Mouse (Mus musculus): ENCODE data around the gene Zdhhc22.

Gene Zdhhc22

DNA sequence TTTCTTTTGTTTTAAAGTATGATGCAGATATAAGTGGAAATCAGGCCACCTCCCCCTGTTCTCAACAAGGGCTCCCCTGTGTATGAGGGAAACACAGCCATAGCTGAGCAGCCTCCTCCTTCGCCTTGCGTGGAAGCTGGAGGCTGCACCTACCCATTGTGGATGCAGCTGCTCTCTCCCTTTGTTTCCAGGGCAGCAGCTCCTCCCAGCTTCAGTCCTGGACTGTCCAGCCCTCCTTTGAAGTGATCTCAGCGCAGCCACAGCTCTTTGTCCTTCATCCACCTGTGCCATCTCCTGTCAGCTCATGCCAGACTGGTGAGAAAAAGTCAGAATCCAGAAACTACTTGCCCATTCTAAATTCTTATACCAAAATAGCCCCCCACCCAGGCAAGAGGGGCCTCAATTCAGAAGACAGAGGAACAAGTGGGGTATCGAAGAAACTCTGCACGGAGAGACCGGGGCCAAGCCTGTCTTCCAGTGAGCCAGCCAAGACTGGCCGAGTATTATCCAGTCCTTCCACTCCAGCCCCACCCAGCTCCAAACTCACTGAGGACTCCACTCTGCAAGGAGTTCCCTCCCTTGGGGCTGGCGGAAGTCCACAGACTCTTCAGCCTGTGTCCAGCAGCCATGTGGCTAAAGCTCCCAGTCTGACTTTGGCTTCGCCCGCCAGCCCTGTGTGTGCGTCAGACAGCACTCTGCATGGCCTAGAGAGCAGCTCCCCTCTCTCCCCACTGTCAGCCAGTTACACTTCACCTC lies 28.5 kb downstream of the Zdhhc22 start:
- no peaks in the 10 kb centered on the region for H3K27me3 ChIP-seq (ENCODE audit: control insufficient read depth, insufficient read depth, low read length, poor library complexity, severe bottlenecking)
- peaks cover 15% of the 10 kb centered on the region for H3K36me3 ChIP-seq (ENCODE audit: control insufficient read depth, insufficient read depth, low read length, poor library complexity, severe bottlenecking)
- DNase-seq (ENCODE audit: low read depth, low spot score): no peak

DNA sequence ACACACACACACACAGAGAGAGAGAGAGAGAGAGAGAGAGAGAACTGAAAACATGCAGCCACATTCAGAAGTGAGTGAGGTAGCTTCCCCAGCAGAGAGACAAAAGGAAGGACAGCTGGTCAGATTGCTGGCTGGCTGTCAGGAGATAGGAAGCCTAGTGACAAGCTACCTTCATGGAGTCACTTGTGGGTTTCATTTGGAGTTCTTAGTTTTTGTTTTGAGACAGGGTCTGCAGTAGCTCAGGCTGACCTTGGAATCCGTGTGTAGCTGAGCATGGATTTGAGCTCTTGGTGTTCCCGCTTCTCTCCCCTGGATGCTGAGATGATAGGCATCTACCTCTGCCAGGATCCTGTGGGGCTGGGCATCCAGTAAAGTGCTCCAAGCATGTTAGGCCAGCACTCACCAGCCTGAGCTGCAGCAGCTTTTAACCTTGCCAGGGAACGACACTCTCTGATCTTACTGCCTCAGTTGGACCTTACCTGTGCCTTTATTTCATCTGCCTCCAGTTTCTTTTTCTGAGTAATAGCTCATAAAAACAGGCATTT lies 29.4 kb downstream of the Zdhhc22 start:
- Histone ChIP-seq H3K27me3 (ENCODE audit: control insufficient read depth, insufficient read depth, low read length, poor library complexity, severe bottlenecking) (no peaks in the 10 kb centered on the region), H3K36me3 (ENCODE audit: control insufficient read depth, insufficient read depth, low read length, poor library complexity, severe bottlenecking) (peaks cover 19% of the 10 kb centered on the region)
- DNase-seq (ENCODE audit: low read depth, low spot score): no peak

DNA sequence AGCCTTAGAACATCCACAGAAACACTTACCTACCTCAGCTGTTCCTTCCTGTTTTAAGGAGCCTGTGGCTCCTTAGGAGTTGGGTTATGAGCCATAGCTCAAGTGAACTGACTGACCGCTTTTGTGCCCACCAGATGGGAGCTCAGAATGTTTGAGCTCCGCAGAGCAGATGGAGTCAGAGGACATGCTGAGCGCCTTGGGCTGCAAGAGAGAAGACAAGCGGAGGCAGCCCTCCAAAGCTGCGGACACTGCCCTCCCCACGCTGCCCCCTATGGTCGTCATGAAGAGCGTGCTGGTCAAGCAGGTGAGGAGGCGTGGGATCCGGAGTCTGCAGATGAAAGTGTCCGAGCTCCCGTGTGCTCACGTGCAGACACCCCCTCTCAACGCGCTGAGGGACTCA lies 30.1 kb downstream of the Zdhhc22 start:
- no peak for DNase-seq (ENCODE audit: low read depth, low spot score)
- H3K27me3 ChIP-seq (ENCODE audit: control insufficient read depth, insufficient read depth, low read length, poor library complexity, severe bottlenecking): no peaks in the 10 kb centered on the region
- H3K36me3 ChIP-seq (ENCODE audit: control insufficient read depth, insufficient read depth, low read length, poor library complexity, severe bottlenecking): peaks cover 20% of the 10 kb centered on the region

DNA sequence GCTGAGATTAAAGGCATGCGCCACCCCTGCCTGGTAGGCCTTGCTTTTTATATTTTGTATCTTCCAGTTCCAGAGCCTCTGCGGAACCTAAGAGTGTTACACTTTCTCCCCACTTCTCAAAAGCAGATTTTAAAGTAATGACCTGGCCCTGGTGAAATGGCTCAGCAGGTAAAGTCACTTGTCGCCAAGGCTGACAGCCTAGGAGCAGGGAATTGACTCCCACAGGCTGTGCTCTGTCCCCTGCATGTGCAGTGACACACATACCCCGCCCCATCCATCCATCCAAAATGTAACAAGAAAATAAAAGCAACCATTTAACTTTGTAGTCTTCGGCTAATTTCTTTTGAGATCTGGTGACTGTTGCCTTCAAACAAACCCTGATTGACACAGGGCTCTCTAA lies 30.6 kb downstream of the Zdhhc22 start:
- no peaks in the 10 kb centered on the region for H3K27me3 ChIP-seq (ENCODE audit: control insufficient read depth, insufficient read depth, low read length, poor library complexity, severe bottlenecking)
- H3K36me3 ChIP-seq (ENCODE audit: control insufficient read depth, insufficient read depth, low read length, poor library complexity, severe bottlenecking): peaks cover 20% of the 10 kb centered on the region
- no peak for DNase-seq (ENCODE audit: low read depth, low spot score)

DNA sequence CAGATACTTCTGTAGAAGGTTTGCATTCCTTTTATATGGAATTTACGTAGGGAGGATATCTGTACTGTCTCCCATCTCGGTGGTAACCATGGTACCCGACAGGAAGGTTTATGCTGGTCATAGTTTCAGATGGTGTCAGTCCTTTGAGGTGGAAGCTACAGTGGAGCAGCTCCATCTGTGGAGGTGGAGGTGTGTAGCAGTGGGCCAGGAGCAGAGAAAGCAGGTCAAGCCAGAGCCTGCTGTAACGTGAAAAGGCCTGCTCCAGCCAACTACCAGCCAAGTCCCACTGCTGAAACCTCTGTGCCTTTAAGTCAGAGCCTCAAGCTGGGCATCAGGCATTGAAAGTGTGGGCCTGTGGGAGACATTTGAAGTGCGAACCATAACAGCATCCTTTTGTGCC lies 31.7 kb downstream of the Zdhhc22 start:
- no peaks in the 10 kb centered on the region for H3K27me3 ChIP-seq (ENCODE audit: control insufficient read depth, insufficient read depth, low read length, poor library complexity, severe bottlenecking)
- no peak for DNase-seq (ENCODE audit: low read depth, low spot score)
- peaks cover 22% of the 10 kb centered on the region for H3K36me3 ChIP-seq (ENCODE audit: control insufficient read depth, insufficient read depth, low read length, poor library complexity, severe bottlenecking)

DNA sequence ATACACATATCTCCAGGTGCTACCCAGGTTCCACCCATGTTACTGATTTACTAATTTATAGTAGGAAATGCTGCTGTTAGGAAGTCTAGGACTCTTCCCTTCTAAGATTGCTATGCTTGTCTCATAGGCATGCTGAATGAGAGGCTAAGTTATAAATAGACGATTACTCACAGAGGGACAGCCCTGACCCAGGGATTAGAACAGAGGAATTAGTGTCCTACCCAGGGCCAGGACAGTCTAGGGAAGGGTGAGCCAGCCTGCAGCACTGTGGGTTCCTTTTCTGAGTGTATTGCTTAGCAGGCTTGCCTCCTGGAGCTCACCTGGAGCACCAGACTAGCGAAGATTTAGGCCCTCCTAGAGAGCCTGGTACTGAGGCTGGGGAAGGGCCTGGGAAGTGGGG lies 34.3 kb downstream of the Zdhhc22 start:
- no peaks in the 10 kb centered on the region for H3K27me3 ChIP-seq (ENCODE audit: control insufficient read depth, insufficient read depth, low read length, poor library complexity, severe bottlenecking)
- peaks cover 13% of the 10 kb centered on the region for H3K36me3 ChIP-seq (ENCODE audit: control insufficient read depth, insufficient read depth, low read length, poor library complexity, severe bottlenecking)
- no peak for DNase-seq (ENCODE audit: low read depth, low spot score)

DNA sequence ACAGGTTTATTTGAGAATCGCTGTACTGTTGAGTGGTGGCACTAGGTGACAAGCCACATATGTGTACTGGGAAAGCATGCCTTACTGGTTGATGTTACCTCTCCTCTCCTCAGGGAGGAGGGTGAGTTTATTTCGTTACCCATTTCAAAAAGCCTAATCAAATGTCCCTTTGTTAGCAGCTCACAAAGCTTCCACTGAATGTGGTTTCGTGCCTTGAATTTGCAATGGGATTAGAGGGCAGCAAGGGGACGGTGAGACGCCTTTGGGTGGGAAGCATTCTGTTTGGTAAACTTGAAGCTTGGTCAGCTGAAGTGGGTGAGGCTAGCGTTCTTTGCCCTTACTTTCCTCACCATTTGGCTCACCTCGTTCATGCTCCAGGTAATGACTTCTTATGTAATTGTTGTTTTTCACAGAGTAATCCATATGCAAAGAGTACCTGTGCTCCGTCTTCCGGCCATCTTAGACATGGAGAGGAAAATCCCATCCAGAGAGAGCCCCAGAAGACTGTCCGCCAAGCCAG lies 37.8 kb downstream of the Zdhhc22 start:
- Histone ChIP-seq H3K27me3 (ENCODE audit: control insufficient read depth, insufficient read depth, low read length, poor library complexity, severe bottlenecking) (no peaks in the 10 kb centered on the region), H3K36me3 (ENCODE audit: control insufficient read depth, insufficient read depth, low read length, poor library complexity, severe bottlenecking) (peaks cover 10% of the 10 kb centered on the region)
- DNase-seq (ENCODE audit: low read depth, low spot score): no peak

DNA sequence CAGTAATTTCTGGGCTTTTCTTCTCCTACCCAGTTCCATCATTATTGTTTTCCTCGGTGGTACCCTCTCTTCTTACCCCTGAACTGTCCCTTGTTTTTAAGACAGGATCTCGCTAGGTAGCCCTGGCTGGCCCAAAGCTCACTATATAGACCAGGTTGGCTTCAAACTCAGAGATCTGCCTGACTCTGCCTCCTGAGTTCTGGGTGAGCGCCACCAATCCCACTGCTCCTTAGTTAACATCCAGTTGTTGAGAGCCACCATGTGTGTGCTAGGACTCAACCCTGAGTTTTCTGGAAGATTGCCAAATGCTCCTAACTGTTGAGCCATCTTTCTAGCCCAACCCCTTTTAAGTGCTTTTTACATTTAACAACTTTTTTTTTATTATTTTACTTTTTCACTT lies 39.3 kb downstream of the Zdhhc22 start:
- H3K27me3 ChIP-seq (ENCODE audit: control insufficient read depth, insufficient read depth, low read length, poor library complexity, severe bottlenecking): no peaks in the 10 kb centered on the region
- peaks cover 3% of the 10 kb centered on the region for H3K36me3 ChIP-seq (ENCODE audit: control insufficient read depth, insufficient read depth, low read length, poor library complexity, severe bottlenecking)
- no peak for DNase-seq (ENCODE audit: low read depth, low spot score)

DNA sequence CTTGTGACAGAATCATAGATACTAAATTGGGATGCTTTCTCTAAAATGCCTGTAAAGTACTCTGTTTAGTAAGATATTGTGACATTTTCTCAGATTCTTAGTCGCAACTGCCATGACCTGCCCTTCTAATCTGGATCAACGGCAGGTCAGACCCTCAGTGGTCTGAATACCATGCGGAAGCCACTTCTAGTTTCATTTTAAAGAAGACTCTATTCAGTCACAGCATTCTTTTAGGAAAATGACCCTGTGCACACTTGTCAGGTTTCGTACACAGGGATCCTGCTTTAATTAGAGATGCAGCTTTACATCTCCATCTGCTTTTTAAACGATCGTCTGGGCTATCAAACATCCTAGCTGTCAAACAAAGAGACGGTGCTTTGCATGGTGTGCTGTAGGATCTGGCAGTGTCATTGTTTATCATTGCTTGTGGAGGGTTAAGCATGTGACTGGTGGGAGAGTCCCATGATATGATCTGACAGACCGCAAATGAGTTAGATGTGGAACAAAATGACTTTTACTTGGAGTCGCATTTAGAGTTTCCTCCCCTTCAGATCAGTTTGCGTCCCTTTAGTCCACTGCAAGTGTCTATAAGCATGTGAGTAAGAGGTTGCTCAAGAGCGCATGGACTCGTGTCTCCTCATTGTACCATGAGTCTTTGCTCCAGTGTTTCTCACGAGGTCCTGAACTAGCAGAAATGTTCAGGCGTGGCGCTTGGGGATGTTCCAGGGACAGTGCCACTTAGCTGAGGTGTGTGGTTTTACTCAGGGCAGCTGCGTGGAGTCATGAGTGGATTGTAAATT lies 39.9 kb downstream of the Zdhhc22 start:
- no peaks in the 10 kb centered on the region for H3K27me3 ChIP-seq (ENCODE audit: control insufficient read depth, insufficient read depth, low read length, poor library complexity, severe bottlenecking)
- DNase-seq (ENCODE audit: low read depth, low spot score): peak; percentile 70
- H3K36me3 ChIP-seq (ENCODE audit: control insufficient read depth, insufficient read depth, low read length, poor library complexity, severe bottlenecking): peaks cover 3% of the 10 kb centered on the region

DNA sequence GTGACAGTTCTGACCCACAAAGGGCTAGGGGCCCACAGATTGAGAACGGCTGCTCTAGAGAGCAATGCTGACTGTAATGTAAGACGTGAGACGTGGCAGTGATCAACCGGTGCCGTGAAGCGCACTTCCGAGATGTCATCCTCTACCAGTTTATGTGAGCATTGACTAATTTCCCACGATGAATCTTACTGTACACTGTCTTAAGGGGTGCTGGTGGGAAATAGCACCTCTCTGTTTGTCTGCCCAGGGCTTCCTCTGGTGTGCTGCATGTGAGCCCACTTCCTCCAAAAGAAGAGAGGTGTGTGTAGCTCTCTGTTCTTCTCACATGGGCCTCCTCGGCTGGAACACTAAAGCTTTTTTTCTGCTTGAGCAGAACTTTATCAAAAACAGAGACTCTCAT lies 40.7 kb downstream of the Zdhhc22 start:
- DNase-seq (ENCODE audit: low read depth, low spot score): peak; percentile 88
- Histone ChIP-seq H3K36me3 (ENCODE audit: control insufficient read depth, insufficient read depth, low read length, poor library complexity, severe bottlenecking) (peaks cover 2% of the 10 kb centered on the region; the same call in 1 of the 2 replicates), H3K27me3 (ENCODE audit: control insufficient read depth, insufficient read depth, low read length, poor library complexity, severe bottlenecking) (no peaks in the 10 kb centered on the region)

DNA sequence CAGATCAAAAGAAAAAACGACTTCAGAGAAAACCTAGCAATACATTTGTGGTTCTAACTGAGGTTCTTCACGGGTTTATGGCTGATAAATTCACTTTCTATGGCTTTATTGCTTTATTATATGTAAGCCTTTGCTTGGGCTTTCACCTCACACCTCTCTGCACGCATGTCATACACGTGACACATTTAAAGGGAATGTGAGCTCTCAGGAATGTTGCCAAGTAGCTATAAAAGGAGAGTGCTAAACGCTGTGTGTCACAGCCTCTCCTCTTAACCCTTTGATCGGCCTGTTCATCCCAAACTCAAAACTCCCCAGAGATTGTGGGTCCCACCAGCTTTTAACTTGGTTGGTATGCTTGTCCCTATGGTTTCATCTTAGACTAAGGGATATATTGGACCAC lies 41.6 kb downstream of the Zdhhc22 start:
- no peaks in the 10 kb centered on the region for H3K27me3 ChIP-seq (ENCODE audit: control insufficient read depth, insufficient read depth, low read length, poor library complexity, severe bottlenecking)
- no peaks in the 10 kb centered on the region; the same call in 1 of the 2 replicates for H3K36me3 ChIP-seq (ENCODE audit: control insufficient read depth, insufficient read depth, low read length, poor library complexity, severe bottlenecking)
- no peak for DNase-seq (ENCODE audit: low read depth, low spot score)

DNA sequence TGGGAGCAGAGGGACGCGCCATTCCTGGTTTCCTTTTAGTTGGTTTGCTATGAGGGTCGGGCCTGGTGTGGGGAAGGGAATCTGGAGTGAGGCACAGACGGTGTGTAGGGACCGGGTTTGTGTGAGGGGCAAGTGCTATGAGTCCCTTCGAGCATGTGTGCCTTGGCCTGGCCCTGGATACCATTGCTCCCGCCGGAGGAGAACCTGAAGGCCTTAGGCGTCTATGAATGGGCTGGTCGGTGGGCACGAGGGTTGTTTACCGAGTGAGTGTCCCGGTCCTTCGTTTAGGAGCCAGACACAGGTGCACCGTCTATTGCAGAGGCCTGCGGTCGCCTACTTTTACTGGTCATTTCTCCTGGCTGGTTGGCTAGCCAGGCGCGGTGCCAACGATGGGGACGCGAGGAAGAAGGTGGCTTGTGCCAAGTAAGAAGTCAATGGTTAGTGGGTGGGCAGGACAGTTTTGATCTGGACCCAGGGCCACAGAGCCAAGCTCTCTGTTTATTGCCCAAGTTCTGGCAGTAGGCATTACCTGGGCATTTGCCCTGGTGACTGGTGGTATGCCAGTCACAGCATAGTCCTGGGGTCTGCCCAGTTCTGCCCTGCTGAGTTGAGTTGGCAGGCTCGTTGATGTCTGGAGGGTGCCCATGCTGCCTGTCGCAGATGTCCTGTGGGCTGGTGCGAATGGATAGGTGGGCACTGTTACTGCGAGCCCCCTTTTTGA lies 42.4 kb downstream of the Zdhhc22 start:
- no peak for DNase-seq (ENCODE audit: low read depth, low spot score)
- Histone ChIP-seq H3K36me3 (ENCODE audit: control insufficient read depth, insufficient read depth, low read length, poor library complexity, severe bottlenecking) (no peaks in the 10 kb centered on the region; the same call in 1 of the 2 replicates), H3K27me3 (ENCODE audit: control insufficient read depth, insufficient read depth, low read length, poor library complexity, severe bottlenecking) (no peaks in the 10 kb centered on the region)

DNA sequence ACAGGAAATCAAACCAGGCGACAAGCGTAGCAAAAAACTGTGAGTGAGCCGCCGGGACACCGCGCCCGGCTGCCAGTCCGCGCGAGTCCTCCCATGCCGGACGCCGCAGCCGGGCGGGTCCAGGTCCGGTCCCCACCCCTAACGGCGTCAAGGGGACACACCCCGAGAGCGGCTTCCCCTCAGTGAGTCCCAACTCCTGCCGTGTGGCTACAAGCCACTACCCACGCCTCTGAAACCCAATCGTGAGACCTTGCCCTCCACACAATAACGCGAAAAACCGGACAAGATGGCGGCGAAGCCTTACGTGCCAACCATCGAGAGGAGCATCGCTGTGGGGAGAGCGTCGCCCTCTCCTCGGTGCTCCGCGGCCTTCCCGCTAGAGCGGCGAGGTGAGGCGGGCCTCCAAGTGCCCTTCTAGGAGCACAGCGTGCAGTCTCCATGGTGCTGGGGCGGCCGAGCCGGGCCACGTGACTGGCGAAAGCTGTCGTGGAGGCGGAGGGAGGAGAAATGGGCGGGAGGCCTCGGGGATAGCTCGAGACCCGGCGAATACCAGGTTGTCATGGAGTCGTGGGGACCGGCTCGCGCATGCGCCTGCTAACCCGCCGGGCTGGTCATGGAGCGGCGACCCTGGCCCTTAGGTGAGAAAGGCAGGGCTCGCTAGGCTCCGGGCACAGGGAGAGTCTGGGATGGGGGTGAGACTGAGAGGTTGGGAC lies 43.2 kb downstream of the Zdhhc22 start, which contains the start of gene Cipc:
Cipc (plus strand) TSS at position 182 of the 713 bp plus-strand sequence.
- Histone ChIP-seq H3K27me3 (ENCODE audit: control insufficient read depth, insufficient read depth, low read length, poor library complexity, severe bottlenecking) (no peaks in the 10 kb centered on the region), H3K36me3 (ENCODE audit: control insufficient read depth, insufficient read depth, low read length, poor library complexity, severe bottlenecking) (no peaks in the 10 kb centered on the region)
- peak; percentile 98 for DNase-seq (ENCODE audit: low read depth, low spot score)

DNA sequence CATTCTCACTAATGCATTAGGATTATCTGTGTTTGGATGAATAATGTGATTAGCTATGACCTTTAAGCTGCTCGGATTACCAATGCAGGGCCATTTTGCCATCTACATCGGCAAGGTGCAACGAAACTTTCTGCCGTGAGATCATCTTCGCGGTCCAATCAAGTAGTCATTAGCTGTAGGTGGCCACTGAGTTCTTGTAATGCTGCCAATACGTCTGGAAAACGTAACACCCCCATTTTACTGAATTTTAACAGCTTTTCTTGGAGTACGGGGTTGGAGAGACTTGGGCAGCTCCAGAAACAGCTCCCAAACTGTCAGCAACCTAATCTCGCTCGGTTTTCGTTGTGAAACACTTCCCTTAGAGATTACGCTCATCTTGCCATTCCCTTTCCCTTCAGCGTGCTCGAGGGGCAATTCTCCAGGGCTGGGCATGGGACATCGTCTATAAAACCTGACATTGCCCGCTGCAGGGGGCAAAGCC lies 43.9 kb downstream of the Zdhhc22 start:
- no peaks in the 10 kb centered on the region for H3K36me3 ChIP-seq (ENCODE audit: control insufficient read depth, insufficient read depth, low read length, poor library complexity, severe bottlenecking)
- peak; percentile 42 for DNase-seq (ENCODE audit: low read depth, low spot score)
- no peaks in the 10 kb centered on the region for H3K27me3 ChIP-seq (ENCODE audit: control insufficient read depth, insufficient read depth, low read length, poor library complexity, severe bottlenecking)
